Mouse (Mus musculus): Measurements from ENCODE around the gene Olfr1093. TPM values are rescaled to one million over a fixed set of nuclear protein-coding genes. Genes with fewer than 3 reads are reported as not detected.

The Olfr1093 gene
- not detected for polyA plus RNA-seq (2017; shearing (Covaris generic))

GRCm38 (mm10) chr2:86782179-86782578 is at the start of gene Olfr1093:
Olfr1093 (plus strand) TSS chr2:86782479.

GRCm38 (mm10) chr2:86733601-86734000 is 48.7 kb upstream of the Olfr1093 start, which contains the start of gene Olfr1089:
Olfr1089 (minus strand) TSS chr2:86733701.

GRCm38 (mm10) chr2:86758893-86759292 is 23.4 kb upstream of the Olfr1093 start, which contains the start of gene Olfr1090:
Olfr1090 (minus strand) TSS chr2:86758993.

GRCm38 (mm10) chr2:86809918-86810317 is 27.6 kb downstream of the Olfr1093 start, which contains the start of gene Olfr141:
Olfr141 (minus strand) TSS chr2:86810018.

GRCm38 (mm10) chr2:86824363-86824762 is 42.1 kb downstream of the Olfr1093 start, which contains the start of gene Olfr1094:
Olfr1094 (plus strand) TSS chr2:86824663.

Other genes with a start within 250 kb of the Olfr1093 start
- not detected for gene Olfr1079, start 240.0 kb upstream of the Olfr1093 start, polyA plus RNA-seq (2017; shearing (Covaris generic))
- gene Olfr1080, start 224.2 kb upstream of the Olfr1093 start, polyA plus RNA-seq (2017; shearing (Covaris generic)) = not detected
- gene Olfr1082, start 183.5 kb upstream of the Olfr1093 start, polyA plus RNA-seq (2017; shearing (Covaris generic)) = not detected
- gene Olfr1084, start 142.8 kb upstream of the Olfr1093 start, polyA plus RNA-seq (2017; shearing (Covaris generic)) = not detected
- gene Olfr1085, start 120.5 kb upstream of the Olfr1093 start, polyA plus RNA-seq (2017; shearing (Covaris generic)) = not detected
- not detected for gene Olfr1086, start 102.4 kb upstream of the Olfr1093 start, polyA plus RNA-seq (2017; shearing (Covaris generic))
- not detected for gene Olfr1087, start 84.1 kb upstream of the Olfr1093 start, polyA plus RNA-seq (2017; shearing (Covaris generic))
- not detected for gene Olfr1089, start 48.8 kb upstream of the Olfr1093 start, polyA plus RNA-seq (2017; shearing (Covaris generic))
- gene Olfr1090, start 23.5 kb upstream of the Olfr1093 start, polyA plus RNA-seq (2017; shearing (Covaris generic)) = not detected
- gene Olfr141, start 27.5 kb downstream of the Olfr1093 start, polyA plus RNA-seq (2017; shearing (Covaris generic)) = not detected
- gene Olfr1094, start 42.2 kb downstream of the Olfr1093 start, polyA plus RNA-seq (2017; shearing (Covaris generic)) = not detected
- not detected for gene Olfr1095, start 69.2 kb downstream of the Olfr1093 start, polyA plus RNA-seq (2017; shearing (Covaris generic))
- not detected for gene Gm13723, start 92.3 kb downstream of the Olfr1093 start, polyA plus RNA-seq (2017; shearing (Covaris generic))
- not detected for gene Olfr1097, start 109.7 kb downstream of the Olfr1093 start, polyA plus RNA-seq (2017; shearing (Covaris generic))
- gene Olfr1098, start 142.1 kb downstream of the Olfr1093 start, polyA plus RNA-seq (2017; shearing (Covaris generic)) = not detected
- not detected for gene Olfr1099, start 178.2 kb downstream of the Olfr1093 start, polyA plus RNA-seq (2017; shearing (Covaris generic))
- not detected for gene Olfr1100, start 197.5 kb downstream of the Olfr1093 start, polyA plus RNA-seq (2017; shearing (Covaris generic))
- gene Olfr1101, start 208.7 kb downstream of the Olfr1093 start, polyA plus RNA-seq (2017; shearing (Covaris generic)) = not detected
- not detected for gene Olfr1102, start 215.9 kb downstream of the Olfr1093 start, polyA plus RNA-seq (2017; shearing (Covaris generic))
- not detected for gene Olfr1104, start 244.6 kb downstream of the Olfr1093 start, polyA plus RNA-seq (2017; shearing (Covaris generic))